Mouse (Mus musculus) ES-Bruce4 (cell line): ENCODE data around the gene Gpm6b.

ENCODE experiments used
- CTCF ChIP-seq: IDR thresholded peaks from one replicate; pipeline ENCODE4 v1.8.1; 2011; ENCODE audit warnings: low read depth, low read length
- EP300 ChIP-seq: IDR thresholded peaks from 2 replicates; pipeline ENCODE4 v1.6.1; 2011; ENCODE audit warnings: low read depth, low read length; ENCODE audit not compliant: insufficient read depth
- POLR2A ChIP-seq: IDR thresholded peaks from one replicate; pipeline ENCODE4 v1.8.1; 2011; ENCODE audit warnings: low read length; ENCODE audit not compliant: insufficient read depth

DNA sequence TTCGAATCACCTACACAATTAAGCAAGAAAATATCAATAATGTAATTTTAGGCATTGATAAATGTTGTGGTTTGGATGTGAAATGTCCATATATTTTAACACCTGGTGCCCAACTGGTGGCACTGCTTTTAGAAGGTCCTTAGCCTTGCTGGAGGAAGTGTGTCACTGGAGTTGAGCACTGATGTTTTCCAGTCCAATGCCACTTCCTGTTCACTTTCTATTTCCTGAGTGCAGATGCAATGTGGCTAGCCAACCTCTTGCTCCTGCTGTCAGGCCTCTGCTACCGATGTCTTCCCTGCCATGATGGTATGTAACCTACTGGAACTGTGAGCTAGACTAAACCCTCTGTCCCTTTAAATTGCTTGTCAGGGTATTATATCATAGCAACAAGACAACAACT is 65.6 kb downstream of the Gpm6b start:
- TF ChIP-seq CTCF = no peak
- TF ChIP-seq EP300 = no peak
- no peak for TF ChIP-seq POLR2A
